Comparison of ENCODE assay signal across 8 mouse cellular contexts in genomic region chr1:166001121-166001903, GRCm38 (mm10). TPM values are rescaled to one million over a fixed set of nuclear protein-coding genes. Genes with fewer than 3 reads are reported as not detected.
DNase-seq lines count a peak whose midpoint lies in the region; ATAC-seq lines count a peak whose summit lies in the region.

No protein-coding gene starts in this region.

- H3K9me3 ChIP-seq in forebrain, embryonic 10.5 days, result no peaks in the 10 kb centered on the region
- H3K9me3 ChIP-seq in heart, embryonic 16.5 days (replicated peaks; ENCODE audit: control insufficient read depth, low read length), result no peaks in the 10 kb centered on the region
- no peaks in the 10 kb centered on the region for H3K9me3 ChIP-seq in neural tube, embryonic 14.5 days (ENCODE audit: control insufficient read depth, low read length)

- H3K36me3 ChIP-seq in forebrain, embryonic 10.5 days (replicated peaks), result no peaks in the 10 kb centered on the region
- no peaks in the 10 kb centered on the region for H3K36me3 ChIP-seq in heart, embryonic 16.5 days (ENCODE audit: control insufficient read depth, insufficient read depth)
- no peaks in the 10 kb centered on the region for H3K36me3 ChIP-seq in neural tube, embryonic 14.5 days (ENCODE audit: control insufficient read depth, insufficient read depth, low read length)

- H3K9ac ChIP-seq in heart, embryonic 16.5 days (ENCODE audit: low read length), result peak overlapping the region; percentile 98
- peak overlapping the region; percentile 98 for H3K9ac ChIP-seq in neural tube, embryonic 14.5 days (replicated peaks; ENCODE audit: low read depth, low read length)

- ATAC-seq in heart, embryonic 16.5 days (replicated peaks; ENCODE audit: extremely low read depth, insufficient read depth, low FRiP score), result no peak
- ATAC-seq in neural tube, embryonic 14.5 days (ENCODE audit: low read depth), result peak; percentile 9

- H3K4me3 ChIP-seq in forebrain, embryonic 10.5 days, result peak overlapping the region; percentile 99
- peak overlapping the region; percentile 70 for H3K4me3 ChIP-seq in heart, embryonic 16.5 days (ENCODE audit: low read length)
- peak overlapping the region; percentile 96 for H3K4me3 ChIP-seq in neural tube, embryonic 14.5 days (ENCODE audit: low read depth, low read length)

- H3K27me3 ChIP-seq in forebrain, embryonic 10.5 days (ENCODE audit: poor library complexity, severe bottlenecking), result no peaks in the 10 kb centered on the region
- H3K27me3 ChIP-seq in heart, embryonic 16.5 days (ENCODE audit: control insufficient read depth, insufficient read depth, low read length), result no peaks in the 10 kb centered on the region
- no peaks in the 10 kb centered on the region for H3K27me3 ChIP-seq in neural tube, embryonic 14.5 days (ENCODE audit: control insufficient read depth, insufficient read depth, low read length)

- H3K4me2 ChIP-seq in heart, embryonic 16.5 days (ENCODE audit: low read depth, low read length), result peak overlapping the region; percentile 91
- peak overlapping the region; percentile 81 for H3K4me2 ChIP-seq in neural tube, embryonic 14.5 days (ENCODE audit: low read depth, low read length)

- DNase-seq in CD8-positive naive resting alpha-beta T cell, adult 2 months (ENCODE audit: low read depth in 2 of 2, low spot score in 2 of 2), result peak; percentile 31 to 45
- peak; percentile 67 for DNase-seq in brain, adult 2 months (ENCODE audit: low read depth, low spot score)
- DNase-seq in forebrain, embryonic 10.5 days (ENCODE audit: extremely low spot score, low spot score), result peak; percentile 54
- DNase-seq in kidney, postnatal 25 days, result peak; percentile 72 to 88
- peak; percentile 43 to 50 for DNase-seq in lung, adult 18-20 months
- peak; percentile 68 for DNase-seq in testis, postnatal 10 days (ENCODE audit: low spot score)

- H3K4me1 ChIP-seq in forebrain, embryonic 10.5 days, result peaks cover 50% of the 10 kb centered on the region
- peaks cover 28% of the 10 kb centered on the region for H3K4me1 ChIP-seq in heart, embryonic 16.5 days (ENCODE audit: control insufficient read depth, insufficient read depth, low read length)
- H3K4me1 ChIP-seq in neural tube, embryonic 14.5 days (ENCODE audit: control insufficient read depth, insufficient read depth, low read length), result peaks cover 13% of the 10 kb centered on the region; the same call in 1 of the 2 replicates

- H3K27ac ChIP-seq in forebrain, embryonic 10.5 days, result peak overlapping the region; percentile 99
- peak overlapping the region; percentile 93 for H3K27ac ChIP-seq in heart, embryonic 16.5 days (ENCODE audit: low read length)
- peak overlapping the region; percentile 94 for H3K27ac ChIP-seq in neural tube, embryonic 14.5 days (ENCODE audit: low read depth, low read length)

- WGBS in forebrain, embryonic 10.5 days, result 3% methylated on average over 48 of the region's 48 CpGs
- 1% methylated on average over 46 of the region's 48 CpGs for WGBS in heart, embryonic 16.5 days
- under 1% methylated on average over 40 of the region's 48 CpGs for WGBS in neural tube, embryonic 14.5 days

RNA-seq across cellular contexts. Expression of gene Pou2f1, which starts 1.2 kb away (rescaled TPM):
- 23.6 and 25.4 TPM in 2 replicates for polyA plus RNA-seq in forebrain, embryonic 10.5 days (2016; fragmentation: Nextera tagmentation; extraction: Ambion mirVana)
- polyA plus RNA-seq in heart, embryonic 16.5 days (2015; fragmentation: Nextera tagmentation; extraction: Ambion mirVana), result 8.5 and 9.3 TPM in 2 replicates
- polyA plus RNA-seq in neural tube, embryonic 14.5 days (2014; fragmentation: Nextera tagmentation; extraction: Ambion mirVana), result 19.6 and 20.9 TPM in 2 replicates
